Mouse (Mus musculus): ENCODE measurements around the gene 1700012B07Rik. TPM values are rescaled to one million over a fixed set of nuclear protein-coding genes. Genes with fewer than 3 reads are reported as not detected.

1700012B07Rik gene
- polyA plus RNA-seq, 1 experiment from 2014 or later, result not detected

DNA sequence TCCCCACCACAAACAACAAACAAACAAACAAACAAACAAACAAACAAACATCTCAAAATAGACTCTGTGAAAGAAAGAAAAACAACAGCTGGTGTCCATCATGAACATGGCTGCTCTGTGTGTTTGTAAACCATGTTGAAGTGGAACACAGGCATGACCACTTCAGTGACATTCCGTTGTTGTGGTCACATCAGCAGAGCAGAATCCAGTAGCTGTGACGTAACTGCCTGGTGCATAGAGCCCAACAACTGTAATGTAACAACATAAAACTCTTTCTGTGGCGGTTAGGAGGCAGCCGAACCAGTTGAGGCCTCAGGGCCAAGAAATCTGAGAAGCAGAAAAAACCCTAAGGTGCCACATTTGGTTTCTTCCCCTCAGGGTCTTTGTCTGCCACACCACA is 17.8 kb upstream of the 1700012B07Rik start:
- no peak overlapping the region for H3K4me2 ChIP-seq
- no peak overlapping the region for H3K9ac ChIP-seq
- WGBS, result 50% methylated on average over 4 of the region's 4 CpGs
- no peak overlapping the region for H3K4me3 ChIP-seq
- H3K27me3 ChIP-seq, result no peaks in the 10 kb centered on the region
- H3K9me3 ChIP-seq (replicated peaks), result no peaks in the 10 kb centered on the region
- ATAC-seq (replicated peaks; ENCODE audit: insufficient number of reproducible peaks, insufficient read depth, low FRiP score, low read depth), result no peak
- no peaks in the 10 kb centered on the region for H3K36me3 ChIP-seq
- H3K27ac ChIP-seq, result no peak overlapping the region
- H3K4me1 ChIP-seq (replicated peaks), result no peaks in the 10 kb centered on the region

DNA sequence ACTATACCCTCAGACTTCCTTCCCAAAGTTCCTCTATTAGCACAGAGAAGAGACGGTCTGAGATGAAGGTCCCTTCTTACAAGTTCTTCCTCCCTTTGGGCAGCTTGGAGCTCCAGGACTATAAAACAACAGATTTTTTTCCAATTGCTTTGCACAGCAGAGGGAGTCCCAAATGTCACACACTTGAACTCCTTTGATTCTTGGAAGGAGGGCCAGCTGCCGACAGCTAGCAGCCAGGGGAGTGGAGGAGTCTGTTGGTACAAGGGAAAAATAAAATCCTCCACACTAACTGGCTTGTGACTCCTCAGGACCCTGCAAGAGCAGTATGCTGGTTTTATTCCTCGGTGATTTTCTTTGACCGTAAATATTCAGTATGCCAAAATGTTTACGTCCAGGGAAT is 16.6 kb upstream of the 1700012B07Rik start:
- Histone ChIP-seq H3K27me3 (no peaks in the 10 kb centered on the region), H3K9me3 (replicated peaks) (no peaks in the 10 kb centered on the region), H3K4me3 (no peak overlapping the region), H3K4me2 (no peak overlapping the region), H3K9ac (no peak overlapping the region), H3K36me3 (no peaks in the 10 kb centered on the region), H3K27ac (no peak overlapping the region), H3K4me1 (replicated peaks) (no peaks in the 10 kb centered on the region)
- WGBS, result 61% methylated on average over 5 of the region's 5 CpGs
- ATAC-seq (replicated peaks; ENCODE audit: insufficient number of reproducible peaks, insufficient read depth, low FRiP score, low read depth), result no peak

DNA sequence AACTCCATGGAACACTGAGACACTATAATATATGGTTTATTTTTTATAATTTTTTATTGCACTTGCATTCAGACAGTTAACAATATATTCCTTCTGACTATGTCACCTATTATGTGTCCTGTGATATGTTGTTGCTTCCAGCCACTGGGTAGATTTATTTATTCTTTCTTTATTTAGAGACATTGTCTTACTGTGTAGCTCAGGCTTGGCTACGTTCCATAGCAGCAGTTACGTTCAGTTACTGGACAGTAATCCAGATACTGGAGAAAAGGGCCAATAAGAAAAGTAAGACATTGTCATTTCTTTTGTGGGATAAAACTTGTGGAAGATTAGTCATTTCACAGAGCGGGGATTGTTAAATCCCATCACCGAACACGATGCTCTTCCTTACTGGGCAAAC is 2.5 kb upstream of the 1700012B07Rik start:
- H3K4me2 ChIP-seq, result no peak overlapping the region
- no peak overlapping the region for H3K9ac ChIP-seq
- no peaks in the 10 kb centered on the region for H3K27me3 ChIP-seq
- no peaks in the 10 kb centered on the region for H3K4me1 ChIP-seq (replicated peaks)
- H3K36me3 ChIP-seq, result no peaks in the 10 kb centered on the region
- H3K9me3 ChIP-seq (replicated peaks), result no peaks in the 10 kb centered on the region
- H3K4me3 ChIP-seq, result no peak overlapping the region
- 65% methylated on average over 5 of the region's 5 CpGs for WGBS
- ATAC-seq (replicated peaks; ENCODE audit: insufficient number of reproducible peaks, insufficient read depth, low FRiP score, low read depth), result no peak
- H3K27ac ChIP-seq, result no peak overlapping the region

DNA sequence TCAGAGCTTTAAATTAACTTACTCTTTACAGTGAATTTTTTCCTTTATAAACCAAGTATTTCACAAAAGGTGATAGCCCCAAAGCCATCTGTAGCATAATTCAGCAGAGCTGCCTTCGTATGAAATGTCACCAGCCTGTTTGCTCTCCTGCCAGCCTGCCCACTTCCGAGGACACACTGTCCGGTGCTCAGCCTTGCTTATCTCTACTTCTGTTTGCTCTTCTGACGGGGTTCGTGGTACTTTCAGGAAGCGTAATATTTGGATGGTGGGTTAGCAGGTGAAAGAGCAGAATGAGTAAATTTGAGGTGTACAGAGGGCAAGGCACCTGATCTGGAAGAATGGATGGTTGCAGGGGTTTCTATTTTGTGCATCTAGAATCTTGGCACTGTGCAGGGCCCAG is 5.6 kb downstream of the 1700012B07Rik start:
- WGBS, result 39% methylated on average over 6 of the region's 6 CpGs

DNA sequence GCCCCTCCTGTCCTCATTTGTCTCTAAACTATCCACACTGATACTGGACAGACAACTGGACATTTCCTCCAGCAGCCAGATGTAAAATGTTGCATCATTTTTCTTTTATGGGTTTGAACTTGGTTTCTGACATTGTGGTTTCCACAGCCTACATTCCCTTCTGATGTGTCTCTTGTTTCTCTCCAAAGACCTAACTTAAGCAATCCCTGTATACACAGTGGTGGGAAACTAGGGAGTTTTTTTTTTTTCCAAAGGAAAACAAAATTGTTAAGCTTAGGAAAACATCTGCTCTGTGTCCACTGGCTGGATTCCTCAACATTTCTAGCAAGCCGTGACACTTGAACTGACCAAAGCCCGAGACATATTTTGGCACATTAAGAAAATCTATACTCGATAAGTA is 10.4 kb downstream of the 1700012B07Rik start:
- H3K4me2 ChIP-seq, result no peak overlapping the region
- no peaks in the 10 kb centered on the region for H3K9me3 ChIP-seq (replicated peaks)
- no peak overlapping the region for H3K9ac ChIP-seq
- H3K36me3 ChIP-seq, result no peaks in the 10 kb centered on the region
- no peak overlapping the region for H3K27ac ChIP-seq
- H3K27me3 ChIP-seq, result no peaks in the 10 kb centered on the region
- 65% methylated on average over 3 of the region's 3 CpGs for WGBS
- no peaks in the 10 kb centered on the region; the same call in 1 of the 2 replicates for H3K4me1 ChIP-seq (replicated peaks)
- no peak for ATAC-seq (replicated peaks; ENCODE audit: insufficient number of reproducible peaks, insufficient read depth, low FRiP score, low read depth)
- no peak overlapping the region for H3K4me3 ChIP-seq

More for the DNA sequence above, 5.6 kb downstream of the 1700012B07Rik start:
- no peaks in the 10 kb centered on the region for H3K27me3 ChIP-seq
- no peak overlapping the region for H3K9ac ChIP-seq
- no peak for ATAC-seq (replicated peaks; ENCODE audit: insufficient number of reproducible peaks, insufficient read depth, low FRiP score, low read depth)
- no peak overlapping the region for H3K27ac ChIP-seq
- H3K4me3 ChIP-seq, result no peak overlapping the region
- H3K36me3 ChIP-seq, result no peaks in the 10 kb centered on the region
- H3K4me2 ChIP-seq, result no peak overlapping the region
- H3K4me1 ChIP-seq (replicated peaks), result no peaks in the 10 kb centered on the region; the same call in 1 of the 2 replicates
- no peaks in the 10 kb centered on the region for H3K9me3 ChIP-seq (replicated peaks)

DNA sequence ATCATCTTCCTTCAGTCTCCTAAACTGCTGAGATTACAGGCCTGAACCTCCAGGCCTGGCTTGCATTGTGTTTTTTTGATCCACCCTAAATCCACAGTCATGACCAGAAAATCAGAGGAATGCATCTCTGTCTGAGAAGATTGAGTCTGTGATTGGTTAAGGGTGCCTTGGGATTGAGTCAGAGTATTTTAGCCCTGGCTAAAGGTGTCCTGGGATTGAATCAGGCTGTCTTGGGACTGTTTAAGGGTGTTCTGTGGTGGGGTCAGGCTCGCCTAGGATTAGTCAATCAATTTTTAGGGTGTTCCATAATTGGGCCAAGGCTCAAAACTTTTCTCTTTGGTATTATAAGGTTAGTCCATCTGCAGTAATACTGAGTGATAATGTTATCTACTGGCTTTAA is 10.9 kb downstream of the 1700012B07Rik start:
- no peak overlapping the region for H3K27ac ChIP-seq
- no peak overlapping the region for H3K4me3 ChIP-seq
- no peak overlapping the region for H3K9ac ChIP-seq
- 70% methylated on average over 1 of the region's 1 CpGs for WGBS
- H3K9me3 ChIP-seq (replicated peaks), result no peaks in the 10 kb centered on the region
- H3K4me2 ChIP-seq, result no peak overlapping the region
- H3K4me1 ChIP-seq (replicated peaks), result no peaks in the 10 kb centered on the region
- ATAC-seq (replicated peaks; ENCODE audit: insufficient number of reproducible peaks, insufficient read depth, low FRiP score, low read depth), result no peak
- no peaks in the 10 kb centered on the region for H3K36me3 ChIP-seq
- no peaks in the 10 kb centered on the region for H3K27me3 ChIP-seq

DNA sequence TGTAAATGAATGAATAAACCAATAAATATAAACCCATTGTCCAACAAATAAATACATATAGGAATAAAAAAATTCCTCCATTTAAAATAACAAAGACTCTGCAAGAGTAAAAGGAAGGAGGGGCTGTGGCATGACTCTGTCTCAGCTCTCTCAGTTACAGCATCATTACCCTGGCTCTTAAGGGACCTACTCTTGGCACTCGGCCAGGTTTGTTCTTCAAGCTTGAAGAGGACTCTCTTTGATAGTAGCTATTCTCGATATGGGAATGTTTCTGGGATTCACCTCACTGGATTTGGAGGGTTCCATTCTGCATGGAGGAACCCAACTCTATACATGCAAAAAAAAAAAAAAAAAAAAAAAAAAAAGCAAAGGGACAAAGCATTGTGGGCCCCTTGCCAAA is 16.1 kb downstream of the 1700012B07Rik start:
- no peaks in the 10 kb centered on the region for H3K36me3 ChIP-seq

DNA sequence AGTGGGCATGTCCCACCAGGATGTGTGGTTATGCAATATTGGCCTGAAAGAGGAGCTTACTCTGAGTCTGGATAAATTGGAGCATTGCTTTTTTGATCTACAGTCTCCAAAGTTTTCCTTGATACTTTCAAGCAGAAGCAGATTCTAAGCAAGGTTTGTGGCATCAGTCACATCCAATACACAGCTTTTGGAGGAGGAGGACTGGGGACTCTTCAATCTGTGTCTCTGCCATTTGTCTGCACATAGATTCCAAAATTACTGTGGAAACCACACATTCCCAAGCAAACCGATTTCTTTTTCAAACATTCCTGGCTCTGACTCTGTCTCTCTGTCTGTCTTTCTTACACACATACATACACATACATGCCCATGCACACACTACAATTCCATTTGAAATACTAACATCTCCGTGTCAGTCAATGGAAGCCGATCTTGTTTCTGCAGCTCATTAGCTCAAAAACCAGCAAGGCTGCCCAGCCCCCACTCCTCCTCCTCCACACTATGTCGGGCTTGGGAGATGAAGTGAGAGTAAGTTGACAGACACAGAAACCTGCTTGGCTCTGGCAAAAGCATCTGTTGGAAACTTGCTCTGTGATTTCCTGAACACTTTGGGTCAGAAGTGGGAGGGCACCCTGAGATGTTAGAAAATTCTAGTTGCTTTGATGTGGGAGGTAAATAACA is 18.5 kb downstream of the 1700012B07Rik start:
- H3K9ac ChIP-seq, result no peak overlapping the region
- H3K4me2 ChIP-seq, result no peak overlapping the region
- no peaks in the 10 kb centered on the region for H3K36me3 ChIP-seq
- 51% methylated on average over 4 of the region's 4 CpGs for WGBS
- no peaks in the 10 kb centered on the region; the same call in 1 of the 2 replicates for H3K9me3 ChIP-seq (replicated peaks)
- ATAC-seq (replicated peaks; ENCODE audit: insufficient number of reproducible peaks, insufficient read depth, low FRiP score, low read depth), result no peak
- no peaks in the 10 kb centered on the region for H3K4me1 ChIP-seq (replicated peaks)
- H3K27ac ChIP-seq, result no peak overlapping the region
- no peaks in the 10 kb centered on the region for H3K27me3 ChIP-seq
- no peak overlapping the region for H3K4me3 ChIP-seq

More for the DNA sequence above, 16.1 kb downstream of the 1700012B07Rik start:
- Histone ChIP-seq H3K4me3 (no peak overlapping the region), H3K27ac (no peak overlapping the region), H3K4me2 (no peak overlapping the region), H3K4me1 (replicated peaks) (no peaks in the 10 kb centered on the region), H3K9me3 (replicated peaks) (no peaks in the 10 kb centered on the region; the same call in 1 of the 2 replicates), H3K9ac (no peak overlapping the region), H3K27me3 (no peaks in the 10 kb centered on the region)
- 27% methylated on average over 2 of the region's 2 CpGs for WGBS
- no peak for ATAC-seq (replicated peaks; ENCODE audit: insufficient number of reproducible peaks, insufficient read depth, low FRiP score, low read depth)

DNA sequence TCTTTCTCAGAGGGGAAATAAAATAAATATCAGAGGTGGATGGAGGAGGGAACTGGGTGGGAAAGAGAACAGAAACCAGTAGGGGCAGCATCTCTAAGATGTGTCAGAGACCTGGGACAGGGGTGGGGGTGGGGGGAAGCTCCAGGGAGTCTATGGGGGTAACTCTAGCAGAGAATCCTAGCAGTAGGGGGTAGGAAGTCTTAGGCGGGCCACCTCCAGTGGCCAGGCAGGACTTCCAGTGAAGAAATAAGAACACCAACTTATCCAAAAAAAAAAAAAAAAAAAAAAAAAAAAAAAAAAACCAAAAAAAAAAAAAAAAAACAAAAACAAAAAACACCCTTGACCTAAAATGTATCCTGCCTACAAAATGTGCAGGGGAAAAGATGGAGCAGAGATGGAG is 26.3 kb downstream of the 1700012B07Rik start:
- WGBS, result 79% methylated on average over 1 of the region's 1 CpGs
- no peaks in the 10 kb centered on the region for H3K27me3 ChIP-seq

DNA sequence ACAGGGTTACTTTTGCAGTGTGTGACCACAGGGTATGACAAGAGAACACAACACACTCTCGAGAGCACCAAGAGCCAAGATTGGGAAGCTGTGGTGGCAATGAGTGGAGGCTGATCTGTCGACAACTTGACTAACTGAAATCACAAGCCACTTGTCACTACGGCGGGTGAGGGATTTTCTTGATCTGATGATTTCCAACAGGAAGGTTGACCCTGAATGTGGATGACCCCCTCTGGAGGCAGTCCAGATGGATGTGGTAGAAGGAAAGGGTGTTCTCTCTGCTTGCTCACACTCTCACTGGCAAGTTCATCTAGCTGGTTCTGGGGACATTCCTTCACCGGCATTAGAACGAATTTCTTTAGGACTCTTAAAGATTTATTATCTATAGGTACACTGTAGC is 30.3 kb downstream of the 1700012B07Rik start:
- no peaks in the 10 kb centered on the region for H3K36me3 ChIP-seq

More for the DNA sequence above, 26.3 kb downstream of the 1700012B07Rik start:
- no peak overlapping the region for H3K4me2 ChIP-seq
- H3K4me3 ChIP-seq, result no peak overlapping the region
- no peak for ATAC-seq (replicated peaks; ENCODE audit: insufficient number of reproducible peaks, insufficient read depth, low FRiP score, low read depth)
- no peaks in the 10 kb centered on the region for H3K4me1 ChIP-seq (replicated peaks)
- no peak overlapping the region for H3K9ac ChIP-seq
- H3K36me3 ChIP-seq, result no peaks in the 10 kb centered on the region
- no peak overlapping the region for H3K27ac ChIP-seq
- H3K9me3 ChIP-seq (replicated peaks), result no peaks in the 10 kb centered on the region

DNA sequence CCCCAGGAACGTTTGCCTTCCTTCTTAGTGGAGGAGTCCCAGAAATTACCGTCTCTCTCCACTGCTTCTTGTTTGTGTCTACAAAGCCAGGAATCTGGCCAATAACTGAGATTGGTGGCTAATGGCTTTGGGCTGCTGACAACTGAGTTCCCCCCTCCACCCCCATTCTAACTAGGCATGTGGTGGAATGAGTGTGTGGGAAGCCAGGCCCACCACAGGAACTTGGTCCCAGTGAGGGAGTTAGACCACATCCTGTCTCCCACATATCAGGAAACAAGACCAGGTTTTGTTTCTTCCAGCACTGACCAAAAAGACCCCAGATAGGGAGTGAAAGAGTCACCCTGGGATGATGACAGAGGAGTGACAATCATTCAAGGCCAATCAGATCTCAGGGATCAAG is 32.3 kb downstream of the 1700012B07Rik start:
- H3K9me3 ChIP-seq (replicated peaks), result no peaks in the 10 kb centered on the region
- H3K4me3 ChIP-seq, result no peak overlapping the region
- H3K36me3 ChIP-seq, result no peaks in the 10 kb centered on the region
- H3K27me3 ChIP-seq, result no peaks in the 10 kb centered on the region
- H3K4me1 ChIP-seq (replicated peaks), result no peaks in the 10 kb centered on the region
- no peak overlapping the region for H3K27ac ChIP-seq
- ATAC-seq (replicated peaks; ENCODE audit: insufficient number of reproducible peaks, insufficient read depth, low FRiP score, low read depth), result no peak
- H3K4me2 ChIP-seq, result no peak overlapping the region
- WGBS, result 49% methylated on average over 2 of the region's 2 CpGs
- no peak overlapping the region for H3K9ac ChIP-seq

More for the DNA sequence above, 30.3 kb downstream of the 1700012B07Rik start:
- no peak for ATAC-seq (replicated peaks; ENCODE audit: insufficient number of reproducible peaks, insufficient read depth, low FRiP score, low read depth)
- no peak overlapping the region for H3K27ac ChIP-seq
- WGBS, result 59% methylated on average over 6 of the region's 6 CpGs
- no peak overlapping the region for H3K9ac ChIP-seq
- no peak overlapping the region for H3K4me2 ChIP-seq
- H3K4me3 ChIP-seq, result no peak overlapping the region
- H3K9me3 ChIP-seq (replicated peaks), result no peaks in the 10 kb centered on the region
- no peaks in the 10 kb centered on the region for H3K4me1 ChIP-seq (replicated peaks)
- no peaks in the 10 kb centered on the region for H3K27me3 ChIP-seq

DNA sequence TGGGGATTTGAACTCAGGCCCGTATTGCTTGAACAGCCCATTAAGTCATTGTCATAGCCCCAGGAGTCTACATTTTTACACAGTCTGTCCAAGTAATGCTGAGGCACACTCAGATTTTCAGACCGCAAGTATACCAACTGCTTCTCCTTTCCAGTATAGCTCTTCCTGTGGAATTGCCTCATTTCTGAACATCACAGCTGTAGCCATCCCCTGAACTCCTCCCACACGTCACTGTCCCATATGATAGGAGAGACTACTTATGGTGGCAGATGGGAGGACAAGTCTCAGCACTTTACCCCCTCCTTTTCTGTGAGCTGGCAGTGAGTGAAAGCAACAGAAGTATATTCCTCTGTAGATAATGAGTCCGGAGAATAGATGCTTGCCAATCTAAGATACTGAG is 34.3 kb downstream of the 1700012B07Rik start:
- no peaks in the 10 kb centered on the region for H3K36me3 ChIP-seq
- no peak overlapping the region for H3K9ac ChIP-seq
- ATAC-seq (replicated peaks; ENCODE audit: insufficient number of reproducible peaks, insufficient read depth, low FRiP score, low read depth), result no peak
- no peak overlapping the region for H3K27ac ChIP-seq
- no peak overlapping the region for H3K4me2 ChIP-seq
- no peaks in the 10 kb centered on the region for H3K27me3 ChIP-seq
- no peaks in the 10 kb centered on the region for H3K4me1 ChIP-seq (replicated peaks)
- WGBS, result 74% methylated on average over 4 of the region's 4 CpGs
- no peaks in the 10 kb centered on the region for H3K9me3 ChIP-seq (replicated peaks)
- H3K4me3 ChIP-seq, result no peak overlapping the region

Measured in heart, embryonic 15.5 days (tissue).